Mouse (Mus musculus) v-Abl transformed pro-B cells (cell line): ENCODE measurements around the gene Notch2.
"Not testable (repeated sequence)": the region's sequence is repeated elsewhere in the genome, so short reads cannot be mapped to it uniquely, and the experiment has no call there.

Experiments used
- in situ Hi-C, 2 experiments: fragments of 400-800 bp; cut with MboI; formaldehyde crosslinking; loops; one replicate each; pipeline ENCODE4 v1.15.1; 2025; ENCODE audit not compliant: unreplicated experiment in 2 of 2

The Notch2 gene

DNA sequence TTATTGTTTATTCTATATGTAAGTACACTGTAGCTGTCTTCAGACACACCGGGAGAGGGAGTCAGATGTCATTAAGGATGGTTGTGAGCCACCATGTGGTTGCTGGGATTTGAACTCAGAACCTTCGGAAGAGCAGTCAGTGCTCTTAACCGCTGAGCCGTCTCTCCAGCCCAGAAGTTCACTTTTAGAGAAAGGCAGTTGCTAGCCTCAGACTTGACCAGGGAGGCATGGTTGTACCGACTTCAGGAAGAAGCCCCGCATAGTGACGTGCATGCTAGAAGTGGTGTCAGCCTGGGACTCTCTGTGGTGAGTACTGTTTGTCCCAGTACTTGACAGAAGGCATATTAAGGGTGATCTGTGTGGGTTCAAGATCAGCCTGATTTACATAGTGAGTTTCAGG is 36.8 kb downstream of the Notch2 start:
- in situ Hi-C loops: not testable (repeated sequence)

DNA sequence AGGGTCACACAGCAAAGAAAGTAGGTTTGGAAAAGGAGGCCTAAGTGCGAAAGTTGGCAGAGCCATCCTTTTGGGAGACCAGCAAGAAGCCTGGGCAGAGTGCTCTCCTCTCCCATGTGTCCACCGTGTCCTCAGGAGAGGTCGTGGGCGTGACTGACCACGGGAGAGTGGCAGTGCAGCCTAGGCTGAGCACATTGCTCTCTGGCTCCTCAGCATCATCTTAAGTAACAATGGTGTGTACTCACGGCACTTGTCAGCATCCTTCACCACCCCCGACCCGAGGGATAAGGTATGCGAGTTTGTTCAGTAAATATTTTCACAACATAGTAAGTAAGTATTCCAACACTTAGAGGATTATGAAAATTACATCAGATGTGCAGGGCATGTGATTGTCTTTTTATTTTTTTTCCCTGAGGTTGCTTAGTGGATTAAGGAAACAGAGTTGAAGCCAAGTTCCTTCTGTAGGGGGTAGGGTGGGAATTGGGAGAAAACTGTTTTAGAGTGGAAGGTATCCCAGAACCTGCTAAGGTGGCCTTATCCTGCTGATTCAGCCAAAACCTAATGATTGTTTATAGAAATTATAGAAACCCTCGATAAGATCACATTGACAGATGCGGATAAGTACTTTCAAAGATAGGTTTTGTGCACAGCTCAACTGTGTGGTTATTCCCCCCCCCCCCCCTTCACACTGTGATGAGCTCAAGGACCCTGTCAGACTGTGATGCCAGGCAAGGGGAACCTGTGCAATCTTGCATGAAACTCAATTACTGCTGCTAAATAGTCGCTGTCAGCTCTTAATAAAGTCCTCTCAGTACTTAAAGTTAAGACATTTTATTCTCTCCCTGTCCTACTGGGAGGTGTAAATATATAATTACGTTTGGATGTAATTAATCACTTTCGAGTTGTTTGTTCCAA is 37.4 kb downstream of the Notch2 start:
- in situ Hi-C loops: no loop called here

DNA sequence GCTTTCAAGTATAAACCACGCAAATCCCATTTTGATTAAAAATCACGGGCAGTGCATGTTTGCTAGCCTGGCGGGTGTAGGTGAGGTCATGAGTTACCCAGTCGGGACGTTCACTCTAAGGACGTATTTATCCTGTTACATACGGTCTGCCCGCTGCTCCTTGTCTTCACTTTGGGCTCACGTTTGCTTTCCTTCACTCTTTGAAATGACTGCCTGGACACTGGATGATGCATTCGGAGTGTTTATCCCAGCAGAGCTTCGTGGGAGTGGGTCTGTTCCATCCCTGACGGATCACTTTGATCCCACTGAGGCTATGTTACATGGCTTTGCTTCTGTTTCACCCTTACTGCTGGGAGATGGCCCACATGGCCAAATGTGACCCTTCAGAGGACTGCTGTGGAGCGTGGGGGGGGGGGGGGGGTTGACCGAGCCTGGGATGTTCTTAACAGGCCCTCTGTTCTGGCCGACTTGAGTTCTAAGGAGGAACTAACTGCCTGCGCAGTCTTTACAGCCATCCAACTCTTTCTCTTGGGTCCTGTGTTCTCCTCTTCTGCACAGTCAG is 38.2 kb downstream of the Notch2 start:
- in situ Hi-C loops: no loop called here

DNA sequence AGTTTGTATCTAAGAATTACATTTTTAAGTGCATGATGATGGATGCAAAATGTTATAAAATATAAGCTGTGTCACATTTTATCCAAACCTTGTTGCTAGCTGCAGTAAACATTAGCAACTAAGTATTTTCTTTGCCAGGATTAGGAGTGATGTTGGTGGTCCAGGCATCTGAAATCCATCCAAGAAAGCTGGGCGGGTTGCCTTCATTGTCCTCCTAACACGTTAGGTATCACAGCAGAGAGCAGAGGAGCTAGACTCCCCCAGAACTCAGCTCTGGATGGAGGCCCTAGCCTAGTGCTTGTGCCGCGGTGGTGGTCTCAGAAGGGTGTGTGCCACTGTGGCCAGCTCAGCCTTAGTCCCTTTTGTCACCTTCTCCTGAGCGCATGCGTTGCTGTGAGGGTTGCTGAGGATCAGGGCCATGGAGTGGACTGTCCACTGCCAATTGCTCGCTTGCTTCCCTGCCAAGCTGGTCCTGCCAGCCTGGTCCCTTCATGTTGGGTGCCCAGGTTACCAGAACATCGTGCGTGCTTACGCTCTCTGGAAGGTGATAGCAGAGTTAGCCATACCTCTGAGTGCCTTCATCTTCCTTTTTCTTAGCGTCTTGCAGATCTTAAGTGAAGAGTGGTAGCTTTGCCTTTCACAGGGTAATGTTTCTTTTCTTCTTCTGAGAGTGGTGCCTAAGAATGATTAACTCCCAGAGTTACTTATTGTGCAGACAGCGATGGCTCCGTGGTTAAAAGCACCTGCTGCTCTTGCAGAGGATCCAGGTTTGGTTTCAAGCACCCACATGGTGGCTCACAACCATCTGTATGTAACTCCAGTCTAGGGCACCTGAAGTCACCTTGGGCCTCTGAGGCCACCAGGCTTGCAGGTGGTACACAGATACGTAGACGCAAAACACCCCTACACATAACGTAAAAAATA is 39.4 kb downstream of the Notch2 start:
- in situ Hi-C loops: no loop called here

DNA sequence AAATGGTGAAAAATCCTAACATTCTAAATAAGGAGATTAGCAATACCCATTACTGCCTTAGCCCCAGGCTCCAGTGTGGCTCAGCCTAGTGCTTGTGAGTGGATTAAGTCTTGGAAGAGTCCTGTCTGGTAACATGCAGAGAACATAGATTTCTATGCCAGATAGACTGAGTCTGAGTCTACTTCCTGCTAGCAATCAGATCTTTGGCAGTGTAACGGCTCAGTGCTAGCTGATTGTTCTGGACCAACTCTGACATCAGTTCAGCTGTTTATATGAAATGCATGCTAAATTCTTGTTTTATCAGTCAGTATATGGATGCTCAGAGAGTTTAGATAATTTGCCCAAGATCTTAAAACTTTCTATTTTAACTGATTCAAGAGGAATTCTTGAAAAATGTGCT is 40.5 kb downstream of the Notch2 start:
- in situ Hi-C loops: no loop called here

DNA sequence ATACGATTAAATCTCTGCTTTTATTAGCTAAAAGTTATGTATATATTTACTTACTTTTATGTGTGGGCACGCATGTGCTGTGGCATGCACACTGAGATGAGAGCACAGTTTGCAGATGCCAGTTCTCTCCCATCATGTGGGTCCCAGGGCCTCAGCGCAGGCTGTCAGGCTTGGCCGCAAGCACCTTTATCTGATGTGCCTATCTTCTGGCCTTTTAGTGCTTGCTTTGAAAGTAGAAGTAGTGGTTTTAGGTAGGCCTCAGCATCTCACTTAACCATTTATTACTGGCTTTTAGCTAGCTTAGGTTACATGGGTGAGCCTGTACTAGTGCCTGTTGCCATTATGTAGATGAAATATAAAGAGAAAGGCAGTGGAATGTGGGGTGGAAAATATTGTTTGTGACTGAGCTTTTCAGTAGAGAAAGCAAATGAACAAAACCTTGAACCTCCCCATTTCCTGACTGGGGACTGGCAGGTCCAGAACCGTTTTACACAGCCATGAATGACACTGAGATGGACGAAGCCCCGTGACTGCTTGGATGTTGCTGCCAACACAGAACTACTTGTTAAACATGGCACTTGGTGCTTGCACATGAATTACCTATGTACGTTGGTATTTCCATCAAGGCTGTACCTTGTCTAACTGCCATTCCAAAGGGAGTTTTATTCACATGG is 41.1 kb downstream of the Notch2 start:
- in situ Hi-C loops: no loop called here

DNA sequence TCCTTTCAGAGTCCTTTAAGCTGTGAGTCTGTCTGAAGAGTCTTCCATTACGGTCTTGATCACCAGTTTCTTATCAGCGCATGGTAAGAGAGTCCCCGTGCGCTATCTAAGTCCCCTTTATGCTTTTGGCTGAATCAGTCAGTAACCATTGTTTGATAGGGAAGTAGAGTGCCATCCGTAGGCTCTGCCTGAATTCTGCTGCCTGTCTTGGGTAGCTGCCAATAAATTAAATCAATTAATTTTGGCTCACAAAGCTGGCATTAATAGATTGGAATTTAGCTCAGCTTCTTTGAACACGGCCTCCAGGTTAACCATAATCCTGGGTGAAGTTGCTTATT is 41.6 kb downstream of the Notch2 start:
- in situ Hi-C loops: no loop called here

DNA sequence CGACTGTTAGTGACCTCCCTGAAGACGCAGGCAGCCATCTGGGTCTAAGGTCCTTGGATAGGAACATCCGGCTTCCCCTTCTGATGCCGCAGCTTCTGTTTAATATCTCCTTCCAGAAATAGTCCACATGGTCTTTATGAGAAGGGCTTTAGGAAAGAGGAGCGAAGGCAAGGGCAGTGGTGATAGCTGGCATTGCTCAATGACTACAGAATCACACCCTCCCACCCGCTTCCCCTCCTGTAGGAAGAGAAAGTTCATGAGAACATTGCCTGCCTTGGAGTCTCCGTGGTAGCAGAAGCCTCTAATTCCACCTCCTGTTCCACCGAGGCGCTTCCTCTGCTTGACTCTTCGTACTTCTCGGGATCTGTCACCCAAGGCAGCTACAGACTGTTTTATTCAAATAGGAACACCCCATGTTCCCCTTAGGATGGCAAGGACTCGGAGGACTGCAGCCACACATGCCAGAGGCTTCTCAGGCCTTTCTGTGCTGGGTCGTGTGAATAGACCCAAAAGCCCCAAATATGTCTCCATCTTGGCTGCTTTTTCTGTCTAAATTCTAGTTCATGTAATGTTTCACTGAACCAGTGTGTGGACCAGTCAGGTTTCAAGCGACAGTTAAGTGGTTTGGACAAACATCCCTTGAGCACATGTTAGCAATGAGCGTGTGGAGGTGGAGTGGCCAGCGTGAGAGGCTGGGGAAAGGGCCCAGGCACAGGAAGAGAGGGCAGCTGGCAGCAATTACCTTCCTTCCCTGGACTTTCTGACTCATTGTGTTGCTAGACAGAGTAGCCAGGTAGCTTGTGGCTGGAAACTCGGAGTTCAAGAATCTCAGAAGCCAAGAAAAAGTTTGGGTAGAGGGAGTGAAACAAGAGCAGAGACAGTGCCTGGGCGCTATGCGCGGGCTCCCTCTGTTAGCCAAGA is 42.7 kb downstream of the Notch2 start:
- in situ Hi-C loops: no loop called here

DNA sequence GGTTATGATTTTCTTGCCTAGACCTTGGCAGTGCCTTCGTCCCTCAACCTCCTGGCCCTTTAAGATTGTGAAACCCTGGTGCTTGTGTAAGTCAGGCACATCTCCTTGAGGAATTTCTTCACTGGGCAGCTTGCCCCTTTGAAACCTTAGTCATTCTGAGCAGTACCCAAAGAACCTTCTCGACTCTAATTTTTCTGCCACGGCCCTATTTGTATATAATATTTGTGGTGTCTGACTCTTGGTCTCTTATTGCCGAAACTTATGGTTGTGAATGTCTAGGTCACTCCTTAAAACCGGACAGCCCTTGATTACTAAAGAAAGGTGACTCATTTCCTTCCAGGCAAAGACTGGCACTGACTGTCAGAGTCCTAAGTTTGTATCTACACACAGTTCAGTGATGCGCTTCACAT is 43.6 kb downstream of the Notch2 start:
- in situ Hi-C loops: no loop called here

DNA sequence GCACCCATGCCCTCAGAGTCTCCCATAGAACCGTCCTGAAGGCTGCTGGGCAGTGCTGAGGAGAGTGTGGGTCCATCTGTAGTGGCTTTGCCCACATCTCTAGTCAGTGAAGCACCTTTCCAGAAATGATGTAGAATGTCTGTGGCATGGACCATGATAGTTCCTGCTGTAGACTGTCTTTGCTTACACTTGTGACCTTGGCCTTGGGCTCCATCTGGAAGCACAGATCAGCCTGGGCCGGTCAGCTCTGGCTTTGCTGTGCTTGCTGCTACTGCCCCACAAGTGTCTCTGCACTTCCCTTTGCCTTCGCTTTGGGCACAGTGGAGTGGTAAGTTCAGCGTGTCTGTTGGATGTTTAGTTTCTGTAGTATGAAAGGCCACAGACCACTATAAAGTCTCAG is 45.7 kb downstream of the Notch2 start:
- in situ Hi-C loops: no loop called here

DNA sequence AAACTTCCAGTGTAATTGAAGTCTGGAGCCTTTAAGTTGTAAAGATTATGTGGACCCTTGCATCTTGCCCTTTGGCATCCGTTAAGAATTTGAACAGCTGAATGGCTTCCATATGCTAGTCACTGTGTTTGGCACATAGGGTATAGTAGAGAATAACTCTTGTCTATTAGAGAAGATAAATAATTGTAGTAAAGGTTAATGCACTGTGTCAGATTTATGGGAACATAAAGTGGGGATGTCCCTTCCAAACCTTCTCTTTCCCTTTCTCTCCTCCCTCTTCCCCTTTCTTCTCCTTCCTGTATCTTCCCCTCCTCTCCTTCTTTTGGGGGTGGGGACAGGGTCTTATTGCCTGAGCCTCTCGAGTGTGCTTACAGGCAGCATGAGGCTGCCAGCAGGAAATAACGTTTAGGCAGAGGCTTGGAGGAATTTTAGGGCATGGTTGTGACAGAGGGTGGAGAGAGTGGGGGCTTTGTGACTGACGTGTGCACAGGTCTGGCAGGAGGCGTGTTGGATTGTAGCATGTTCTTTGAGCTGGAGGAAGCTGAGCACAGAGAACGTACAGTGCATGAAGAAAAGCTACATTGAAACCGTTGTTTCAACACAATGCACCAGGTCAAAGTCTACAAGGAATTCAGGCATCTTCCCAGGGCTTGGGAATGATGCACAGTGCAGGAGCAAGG is 47.8 kb downstream of the Notch2 start:
- in situ Hi-C loops: no loop called here

DNA sequence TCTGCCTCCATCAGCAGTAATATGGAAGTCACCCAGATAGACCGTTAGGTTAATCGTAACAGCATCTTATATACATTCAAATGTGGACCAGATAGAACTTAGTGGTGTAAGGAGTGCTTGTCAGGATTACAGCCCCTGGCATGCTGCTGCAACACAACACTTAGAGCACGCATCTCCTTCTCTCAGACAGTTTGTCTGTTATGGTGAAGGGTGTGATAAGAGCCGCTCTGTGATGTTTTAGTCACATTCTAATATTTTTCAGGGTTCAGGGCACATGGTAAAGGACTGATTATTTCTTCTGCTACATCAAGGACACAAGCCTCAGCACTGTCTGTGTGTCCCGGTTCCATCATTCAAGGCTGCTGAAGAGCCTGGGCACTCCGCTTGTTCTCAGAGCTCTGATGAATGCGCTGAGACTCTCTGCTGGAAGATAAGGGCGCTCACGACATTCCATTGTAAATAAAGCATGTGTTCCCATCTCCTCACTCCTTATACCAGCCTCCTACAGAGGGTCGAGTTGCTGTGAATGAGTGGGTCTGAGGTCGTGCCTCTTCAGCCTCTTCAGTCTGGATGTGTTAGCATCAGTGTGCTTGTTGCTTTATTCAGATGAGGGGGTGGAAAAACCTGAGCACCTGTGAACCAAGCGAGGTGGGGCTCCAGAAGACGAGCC is 48.5 kb downstream of the Notch2 start:
- in situ Hi-C loops: no loop called here

DNA sequence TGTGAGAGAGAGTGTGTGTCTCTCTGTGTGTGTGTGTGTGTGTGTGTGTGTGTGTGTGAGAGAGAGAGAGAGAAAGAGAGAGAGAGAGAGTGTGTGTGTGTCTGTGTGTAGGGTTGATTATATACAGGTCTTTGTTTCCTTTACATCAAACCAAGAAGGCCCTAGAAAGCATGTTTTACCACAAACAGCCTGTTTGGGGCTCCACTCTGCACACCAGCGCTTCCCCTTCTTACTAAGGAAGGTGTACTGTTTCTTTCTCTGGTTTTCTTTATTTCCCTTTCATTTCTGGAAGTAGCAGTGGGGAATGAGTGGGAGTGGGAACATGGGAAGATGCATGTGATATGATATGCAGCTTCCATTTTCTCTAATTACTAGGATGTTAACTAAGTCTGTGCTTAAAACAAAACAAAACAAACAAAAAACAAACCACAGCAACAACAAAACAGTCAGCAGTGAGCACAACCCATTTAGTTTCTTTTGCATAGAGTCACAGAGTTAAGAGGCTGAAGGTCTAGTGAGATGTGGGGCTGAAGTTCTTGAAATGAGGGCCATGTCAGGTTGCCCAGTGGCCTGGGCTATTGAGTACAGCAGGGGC is 49.4 kb downstream of the Notch2 start:
- in situ Hi-C loops: no loop called here

DNA sequence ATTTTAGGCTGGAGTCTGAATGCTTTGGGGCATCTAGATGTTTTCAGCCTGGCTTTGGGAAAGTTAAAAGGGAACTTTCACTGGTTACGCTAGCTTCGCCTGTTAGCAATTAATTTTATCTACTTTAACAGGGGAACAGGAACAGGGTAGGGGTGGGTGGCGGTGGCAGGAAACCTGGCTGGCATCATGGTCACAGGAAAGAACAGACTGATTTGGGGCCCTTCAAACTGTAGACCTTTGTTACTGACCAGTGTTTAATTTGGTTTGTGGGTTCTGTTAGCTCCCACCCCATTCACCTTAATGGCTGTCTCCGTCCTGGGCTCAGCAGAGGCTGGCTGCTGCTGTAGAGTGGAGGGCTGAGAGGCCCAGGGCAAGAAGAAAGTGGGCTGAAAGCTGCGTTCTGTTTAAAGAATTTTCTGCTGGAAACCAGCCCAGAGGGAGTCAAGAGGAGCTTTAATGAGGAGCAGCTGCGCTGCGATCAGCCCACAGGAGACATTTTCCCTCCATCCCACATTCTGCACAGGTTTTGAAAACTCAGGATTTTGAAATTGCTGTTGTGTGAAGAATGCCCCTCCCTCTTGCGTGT is 50.0 kb downstream of the Notch2 start:
- in situ Hi-C loops: no loop called here

DNA sequence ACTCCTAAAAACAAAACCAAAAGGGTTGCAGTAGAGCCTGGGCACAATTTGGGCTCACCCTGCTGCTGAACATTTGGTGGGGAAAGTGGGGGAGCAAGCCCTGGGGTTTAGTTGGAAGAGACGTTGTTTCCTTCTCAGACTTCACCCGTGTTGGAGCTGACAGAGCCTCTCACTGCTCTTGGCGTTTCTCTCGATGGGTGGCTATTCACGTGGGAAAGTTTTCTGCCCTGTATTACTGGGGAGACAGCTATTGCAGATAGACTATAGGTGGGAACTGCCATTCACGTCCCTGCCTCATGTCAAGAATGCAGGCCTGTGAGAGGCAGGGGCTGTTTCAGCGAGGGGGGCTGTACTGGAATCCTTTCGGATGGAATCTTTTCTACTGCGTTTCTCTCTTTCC is 50.5 kb downstream of the Notch2 start:
- in situ Hi-C loops: no loop called here

DNA sequence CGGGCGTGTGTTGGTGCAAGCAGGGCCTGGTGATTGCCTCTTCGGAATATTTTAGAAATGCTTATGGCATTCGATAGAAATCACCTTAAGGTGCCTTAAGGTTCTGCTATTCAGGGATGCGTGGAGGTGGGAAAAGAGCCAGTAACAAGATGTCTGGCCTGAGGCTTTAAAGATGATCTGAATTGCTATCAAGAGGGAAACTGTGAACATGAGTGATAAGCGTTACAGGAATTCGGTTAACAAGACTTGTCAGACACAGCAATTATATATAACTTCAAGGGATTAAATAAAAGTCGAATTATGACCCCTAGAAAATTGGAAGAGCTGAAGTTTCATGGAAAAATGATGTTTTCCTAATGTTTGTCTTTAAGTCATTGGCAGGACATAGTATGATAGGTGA is 51.7 kb downstream of the Notch2 start:
- in situ Hi-C loops: no loop called here

DNA sequence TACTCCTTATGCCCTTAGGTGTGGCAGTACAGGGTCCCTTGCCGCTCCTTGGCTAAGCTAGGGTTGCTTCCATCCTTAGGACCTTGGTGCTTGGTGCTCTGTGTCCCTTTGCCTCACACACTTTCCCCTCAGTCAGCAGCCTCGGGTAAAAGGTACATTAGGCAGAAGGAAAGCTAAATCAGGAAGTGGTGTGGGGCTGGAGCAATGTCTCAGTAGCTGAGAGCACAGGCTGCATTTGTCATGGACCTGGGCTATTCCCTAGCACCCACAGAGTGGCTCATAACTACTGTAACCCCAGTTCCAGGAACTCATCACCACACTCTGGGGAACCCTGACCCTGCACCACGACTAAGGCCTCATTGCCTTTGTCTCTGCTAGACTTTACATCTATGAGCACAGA is 53.1 kb downstream of the Notch2 start:
- in situ Hi-C loops: no loop called here

DNA sequence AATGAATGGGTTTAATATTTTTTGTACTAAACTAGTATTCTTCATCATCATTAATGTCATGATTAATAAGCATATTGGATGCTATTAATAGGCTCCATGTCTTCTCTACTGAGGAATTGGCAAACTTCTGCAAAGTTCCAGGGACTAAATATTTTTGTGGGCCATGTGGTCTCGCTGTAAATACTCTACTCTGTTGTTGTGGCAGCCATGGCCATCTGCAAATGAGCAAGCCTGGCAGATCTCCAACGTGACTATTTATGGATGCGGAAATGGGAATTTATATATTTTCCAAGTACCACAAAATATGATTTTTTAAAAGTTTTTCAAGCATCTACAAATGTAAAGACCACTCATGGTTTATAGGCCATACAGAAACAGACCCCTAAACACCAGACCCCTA is 54.1 kb downstream of the Notch2 start:
- in situ Hi-C loops: no loop called here
